Comparison of ENCODE assay signal across 30 mouse cellular contexts in genomic region chr2:29696207-29696800, GRCm38 (mm10). TPM values are rescaled to one million over a fixed set of nuclear protein-coding genes. Genes with fewer than 3 reads are reported as not detected.
DNase-seq lines count a peak whose midpoint lies in the region; ATAC-seq and TF ChIP-seq lines count a peak whose summit lies in the region.
"Had no signal": no experiment of that assay in that cellular context is flagged by ENCODE, and none has a peak within 500 bp of the region (broad histone marks: within the 10 kb centered on the region; RNA-seq: fewer than 3 reads in every experiment).

No protein-coding gene starts in this region.

- peak; percentile 12 for DNase-seq in kidney, adult 2 months
- DNase-seq in kidney, postnatal 14 days: peak; percentile 18
- DNase-seq in spleen, adult 2 months (ENCODE audit: low read depth in 1 of 2, low spot score in 2 of 2): no peak
- DNase-seq in spleen, postnatal 36 days (ENCODE audit: low spot score in 2 of 2): no peak
- peak; percentile 45 for DNase-seq in Muller cell, postnatal 12 days (ENCODE audit: inconsistent ontology term)
- DNase-seq in right cerebral cortex, adult 18-20 months: no peak
- DNase-seq: adrenal gland, adult 2 months; adrenal gland, postnatal 14 days; B cell, adult 2 months; cerebellum, adult 11 months; cerebellum, adult 2 months; cerebellum, adult 9-11 months; cerebellum, postnatal 25 days; gastrocnemius, postnatal 10 days; gastrocnemius, postnatal 36 days; heart, adult 2 months; heart, postnatal 14 days; heart, postnatal 4 days had no signal

- H3K4me2 ChIP-seq in kidney, embryonic 14.5 days (replicated peaks; ENCODE audit: low read depth, low read length): no peak overlapping the region
- no peak overlapping the region for H3K4me2 ChIP-seq in kidney, embryonic 15.5 days
- H3K4me2 ChIP-seq: embryonic facial prominence, embryonic 12.5 days; embryonic facial prominence, embryonic 15.5 days; forebrain, embryonic 15.5 days; heart, embryonic 13.5 days; hindbrain, embryonic 14.5 days had no signal

- no peaks in the 10 kb centered on the region for H3K4me1 ChIP-seq in kidney, adult 2 months (ENCODE audit: control insufficient read depth, insufficient read depth, low read length)
- no peaks in the 10 kb centered on the region for H3K4me1 ChIP-seq in kidney, embryonic 14.5 days (ENCODE audit: control insufficient read depth, insufficient read depth, low read length)
- peaks cover 3% of the 10 kb centered on the region; the same call in 1 of the 2 replicates for H3K4me1 ChIP-seq in kidney, embryonic 15.5 days
- peaks cover 22% of the 10 kb centered on the region; the same call in 1 of the 2 replicates for H3K4me1 ChIP-seq in spleen, adult 2 months (ENCODE audit: control insufficient read depth, insufficient read depth, insufficient read length)
- H3K4me1 ChIP-seq: embryonic facial prominence, embryonic 12.5 days; embryonic facial prominence, embryonic 15.5 days; forebrain, embryonic 15.5 days had no signal

- no peak overlapping the region for H3K9ac ChIP-seq in kidney, embryonic 14.5 days (ENCODE audit: low read depth, low read length)
- no peak overlapping the region for H3K9ac ChIP-seq in kidney, embryonic 15.5 days
- H3K9ac ChIP-seq: embryonic facial prominence, embryonic 12.5 days; embryonic facial prominence, embryonic 15.5 days; forebrain, embryonic 15.5 days; heart, embryonic 13.5 days; hindbrain, embryonic 14.5 days had no signal

- no peaks in the 10 kb centered on the region for H3K9me3 ChIP-seq in kidney, embryonic 14.5 days (ENCODE audit: control insufficient read depth, low read length)
- H3K9me3 ChIP-seq in kidney, embryonic 15.5 days (replicated peaks): no peaks in the 10 kb centered on the region
- H3K9me3 ChIP-seq: embryonic facial prominence, embryonic 12.5 days; embryonic facial prominence, embryonic 15.5 days; forebrain, embryonic 15.5 days; heart, embryonic 10.5 days; heart, embryonic 13.5 days had no signal

- TF ChIP-seq POLR2A in kidney, adult 2 months (IDR thresholded peaks at IDR 0.05; ENCODE audit: low read depth, low read length): no peak
- TF ChIP-seq POLR2A in spleen, adult 2 months (IDR thresholded peaks at IDR 0.05; ENCODE audit: low read depth, low read length): no peak

- no peaks in the 10 kb centered on the region for H3K27me3 ChIP-seq in kidney, adult 2 months (replicated peaks; ENCODE audit: control insufficient read depth, insufficient read depth, low read length)
- no peaks in the 10 kb centered on the region for H3K27me3 ChIP-seq in kidney, embryonic 14.5 days (ENCODE audit: control insufficient read depth, insufficient read depth, low read length)
- H3K27me3 ChIP-seq in kidney, embryonic 15.5 days: no peaks in the 10 kb centered on the region
- H3K27me3 ChIP-seq in spleen, adult 2 months (ENCODE audit: control insufficient read depth, insufficient read depth, low read length): no peaks in the 10 kb centered on the region
- H3K27me3 ChIP-seq: embryonic facial prominence, embryonic 12.5 days; embryonic facial prominence, embryonic 15.5 days; forebrain, embryonic 15.5 days; heart, embryonic 13.5 days had no signal

- H3K27ac ChIP-seq in kidney, adult 2 months (ENCODE audit: insufficient read depth, low read depth, low read length): no peak overlapping the region
- no peak overlapping the region for H3K27ac ChIP-seq in kidney, embryonic 14.5 days (ENCODE audit: low read depth, low read length)
- no peak overlapping the region for H3K27ac ChIP-seq in kidney, embryonic 15.5 days
- 0 out of 2 replicates have a peak overlapping the region, but pooled peaks have one; percentile 19 for H3K27ac ChIP-seq in spleen, adult 2 months (ENCODE audit: insufficient read depth, low read length)
- H3K27ac ChIP-seq: embryonic facial prominence, embryonic 12.5 days; forebrain, embryonic 15.5 days; heart, adult 2 months; heart, embryonic 10.5 days; heart, embryonic 13.5 days; hindbrain, embryonic 14.5 days; hindbrain, postnatal 0 days had no signal

- no peak for ATAC-seq in kidney, embryonic 14.5 days (ENCODE audit: low FRiP score, low TSS enrichment)
- ATAC-seq in kidney, embryonic 15.5 days (replicated peaks; ENCODE audit: low FRiP score): no peak
- ATAC-seq: forebrain, embryonic 15.5 days; hindbrain, postnatal 0 days had no signal

- TF ChIP-seq CTCF in kidney, adult 2 months (conservative IDR thresholded peaks at IDR 0.05; ENCODE audit: insufficient read depth, insufficient read length, low read depth, low read length): no peak
- no peak for TF ChIP-seq CTCF in spleen, adult 2 months (IDR thresholded peaks at IDR 0.05; ENCODE audit: extremely low read depth, insufficient read depth, insufficient read length, insufficient replicate concordance)

- H3K4me3 ChIP-seq in kidney, adult 2 months (ENCODE audit: insufficient read depth, low read depth, low read length): no peak overlapping the region
- H3K4me3 ChIP-seq in kidney, embryonic 14.5 days (ENCODE audit: low read length): no peak overlapping the region
- H3K4me3 ChIP-seq in kidney, embryonic 15.5 days (replicated peaks): no peak overlapping the region
- no peak overlapping the region for H3K4me3 ChIP-seq in spleen, adult 2 months (ENCODE audit: extremely low read depth, insufficient read depth, insufficient read length)
- H3K4me3 ChIP-seq: embryonic facial prominence, embryonic 12.5 days; embryonic facial prominence, embryonic 15.5 days; forebrain, embryonic 15.5 days; heart, adult 2 months; heart, embryonic 10.5 days; heart, embryonic 13.5 days had no signal

- 62% methylated on average over 7 of the region's 7 CpGs for WGBS in kidney, adult 2 months
- 54% methylated on average over 7 of the region's 7 CpGs for WGBS in kidney, embryonic 14.5 days
- 44% methylated on average over 7 of the region's 7 CpGs for WGBS in kidney, embryonic 15.5 days
- WGBS in spleen, adult 2 months: 93% methylated on average over 7 of the region's 7 CpGs

- no peaks in the 10 kb centered on the region for H3K36me3 ChIP-seq in kidney, adult 2 months (ENCODE audit: control insufficient read depth, insufficient read depth, low read length)
- peaks cover 51% of the 10 kb centered on the region for H3K36me3 ChIP-seq in kidney, embryonic 14.5 days (ENCODE audit: control insufficient read depth, insufficient read depth, low read length)
- H3K36me3 ChIP-seq in kidney, embryonic 15.5 days: peaks cover 77% of the 10 kb centered on the region
- peaks cover 31% of the 10 kb centered on the region for H3K36me3 ChIP-seq in spleen, adult 2 months (ENCODE audit: control insufficient read depth, insufficient read depth, low read length)

RNA-seq across cellular contexts. Expression of gene Gm13420, which starts 55.2 kb away (rescaled TPM):
- 6.1 and 9.4 TPM in 2 replicates for polyA plus RNA-seq in kidney, adult 2 months (2012; rRNA removed)
- polyA plus RNA-seq in kidney, embryonic 14.5 days (2014; fragmentation: Nextera tagmentation; extraction: Ambion mirVana): 0.84 and 1.5 TPM in 2 replicates
- polyA plus RNA-seq in kidney, embryonic 15.5 days (2015; fragmentation: Nextera tagmentation; extraction: Ambion mirVana): 1.8 and 2.0 TPM in 2 replicates
- 0.26 and 0.81 TPM in 2 replicates for polyA plus RNA-seq in spleen, adult 2 months (2012; rRNA removed)
- polyA plus RNA-seq: adrenal gland, adult 2 months; embryonic facial prominence, embryonic 12.5 days; embryonic facial prominence, embryonic 15.5 days; forebrain, embryonic 11.5 days; forebrain, embryonic 15.5 days; heart, adult 2 months; heart, embryonic 13.5 days; heart, embryonic 16.5 days; hindbrain, embryonic 11.5 days had no signal

Comparison
In these comparisons a context has a peak if more than half of its experiments do, and no peak if none do; other contexts are left out.
1. DNase-seq: peak in kidney, adult 2 months (single experiment), kidney, postnatal 14 days (single experiment) and Muller cell, postnatal 12 days (single experiment); none in spleen, adult 2 months (0 of 2), spleen, postnatal 36 days (0 of 2) and right cerebral cortex, adult 18-20 months (single experiment).